Mouse (Mus musculus): ENCODE results near the gene Vmn2r25. TPM values are rescaled to one million over a fixed set of nuclear protein-coding genes. Genes with fewer than 3 reads are reported as not detected.
"Not testable (repeated sequence)": the region's sequence is repeated elsewhere in the genome, so short reads cannot be mapped to it uniquely, and the experiment has no call there.

Gene Vmn2r25
- not detected in 2 replicates for polyA plus RNA-seq (2014; fragmentation: Nextera tagmentation; extraction: Ambion mirVana)

- not testable (repeated sequence) for ATAC-seq (replicated peaks; ENCODE audit: low FRiP score); H3K4me2 ChIP-seq (ENCODE audit: low read depth, low read length, severe bottlenecking); H3K9me3 ChIP-seq (ENCODE audit: control insufficient read depth, low read length); H3K9ac ChIP-seq (ENCODE audit: low read length); H3K4me3 ChIP-seq (ENCODE audit: low read depth, low read length); DNase-seq (ENCODE audit: low spot score); H3K27ac ChIP-seq (ENCODE audit: low read depth, low read length); H3K4me1 ChIP-seq (replicated peaks; ENCODE audit: control insufficient read depth, insufficient read depth, low read length); H3K27me3 ChIP-seq (ENCODE audit: control insufficient read depth, insufficient read depth, low read length); H3K36me3 ChIP-seq (ENCODE audit: control insufficient read depth, insufficient read depth, low read length)
- 83% methylated on average over 2 of the region's 2 CpGs for WGBS
Measured at GRCm38 (mm10) chr6:123853363-123853762, at the start of gene Vmn2r25. Vmn2r25 (minus strand) TSS chr6:123853463.

- no peak overlapping the region for H3K9ac ChIP-seq (ENCODE audit: low read length)
- H3K9me3 ChIP-seq (ENCODE audit: control insufficient read depth, low read length): no peaks in the 10 kb centered on the region; the same call in 1 of the 2 replicates
- no peak overlapping the region for H3K4me2 ChIP-seq (ENCODE audit: low read depth, low read length, severe bottlenecking)
- 84% methylated on average over 8 of the region's 8 CpGs for WGBS
- H3K27me3 ChIP-seq (ENCODE audit: control insufficient read depth, insufficient read depth, low read length): no peaks in the 10 kb centered on the region
- H3K4me1 ChIP-seq (replicated peaks; ENCODE audit: control insufficient read depth, insufficient read depth, low read length): no peaks in the 10 kb centered on the region
- no peak overlapping the region for H3K27ac ChIP-seq (ENCODE audit: low read depth, low read length)
- DNase-seq (ENCODE audit: low spot score) (no peak), ATAC-seq (replicated peaks; ENCODE audit: low FRiP score) (no peak)
- H3K4me3 ChIP-seq (ENCODE audit: low read depth, low read length): no peak overlapping the region
- H3K36me3 ChIP-seq (ENCODE audit: control insufficient read depth, insufficient read depth, low read length): no peaks in the 10 kb centered on the region
Measured at GRCm38 (mm10) chr6:123819951-123820350, 33.3 kb downstream of the Vmn2r25 start.

DNA sequence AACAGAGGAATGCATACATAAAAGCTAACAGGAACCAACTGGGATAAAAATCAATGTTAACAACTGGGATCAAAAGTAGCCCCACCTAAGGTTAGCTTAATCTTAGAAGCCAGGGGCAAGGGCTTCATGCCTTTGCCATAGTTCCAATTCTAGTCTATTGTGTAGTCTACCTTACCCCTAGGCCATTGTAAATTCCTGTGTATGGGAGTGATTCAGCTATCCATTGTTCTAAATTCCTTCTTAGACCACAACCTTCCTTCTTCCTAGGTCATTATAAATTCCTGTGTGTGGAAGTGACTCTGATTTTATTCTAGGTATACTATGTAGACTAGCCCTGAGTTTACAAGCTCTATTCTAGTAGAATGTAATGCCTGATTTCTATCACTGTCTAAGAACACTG lies 43.0 kb downstream of the Vmn2r25 start:
- H3K4me1 ChIP-seq (replicated peaks; ENCODE audit: control insufficient read depth, insufficient read depth, low read length); DNase-seq (ENCODE audit: low spot score): not testable (repeated sequence)

GRCm38 (mm10) chr6:123793746-123794145 lies 59.5 kb downstream of the Vmn2r25 start:
- Histone ChIP-seq H3K4me2 (ENCODE audit: low read depth, low read length, severe bottlenecking) (no peak overlapping the region), H3K4me1 (replicated peaks; ENCODE audit: control insufficient read depth, insufficient read depth, low read length) (no peaks in the 10 kb centered on the region), H3K9ac (ENCODE audit: low read length) (no peak overlapping the region), H3K27ac (ENCODE audit: low read depth, low read length) (no peak overlapping the region), H3K36me3 (ENCODE audit: control insufficient read depth, insufficient read depth, low read length) (no peaks in the 10 kb centered on the region), H3K9me3 (ENCODE audit: control insufficient read depth, low read length) (no peaks in the 10 kb centered on the region), H3K27me3 (ENCODE audit: control insufficient read depth, insufficient read depth, low read length) (no peaks in the 10 kb centered on the region), H3K4me3 (ENCODE audit: low read depth, low read length) (no peak overlapping the region)
- no peak for ATAC-seq (replicated peaks; ENCODE audit: low FRiP score)
- DNase-seq (ENCODE audit: low spot score): no peak
- 37% methylated on average over 9 of the region's 9 CpGs for WGBS

More for the DNA sequence above, 43.0 kb downstream of the Vmn2r25 start:
- H3K4me2 ChIP-seq (ENCODE audit: low read depth, low read length, severe bottlenecking); H3K9ac ChIP-seq (ENCODE audit: low read length); H3K27ac ChIP-seq (ENCODE audit: low read depth, low read length); H3K27me3 ChIP-seq (ENCODE audit: control insufficient read depth, insufficient read depth, low read length); H3K9me3 ChIP-seq (ENCODE audit: control insufficient read depth, low read length); H3K4me3 ChIP-seq (ENCODE audit: low read depth, low read length); H3K36me3 ChIP-seq (ENCODE audit: control insufficient read depth, insufficient read depth, low read length); ATAC-seq (replicated peaks; ENCODE audit: low FRiP score): not testable (repeated sequence)

DNA sequence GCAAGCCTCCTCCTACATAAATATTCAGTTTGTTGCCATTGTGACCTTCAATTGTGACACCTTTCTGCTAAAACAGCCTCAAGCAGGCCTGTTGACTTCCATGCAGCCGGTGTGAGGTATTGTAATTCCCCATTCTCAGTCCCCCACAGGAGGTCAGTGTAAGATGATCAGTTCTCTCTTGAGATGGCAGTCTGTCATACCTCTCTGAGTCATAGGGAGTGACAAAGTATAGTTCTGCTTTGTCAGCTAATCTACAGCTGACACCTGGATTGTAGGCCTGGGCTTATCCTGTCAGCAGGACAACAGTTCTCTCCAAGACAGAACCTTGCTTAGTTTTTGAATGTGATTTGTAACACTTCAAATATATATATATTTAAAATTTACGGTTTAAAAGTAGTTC lies 68.4 kb downstream of the Vmn2r25 start:
- Histone ChIP-seq H3K36me3 (ENCODE audit: control insufficient read depth, insufficient read depth, low read length) (no peaks in the 10 kb centered on the region), H3K9ac (ENCODE audit: low read length) (no peak overlapping the region), H3K4me3 (ENCODE audit: low read depth, low read length) (no peak overlapping the region), H3K27ac (ENCODE audit: low read depth, low read length) (no peak overlapping the region), H3K27me3 (ENCODE audit: control insufficient read depth, insufficient read depth, low read length) (no peaks in the 10 kb centered on the region), H3K4me1 (replicated peaks; ENCODE audit: control insufficient read depth, insufficient read depth, low read length) (no peaks in the 10 kb centered on the region), H3K4me2 (ENCODE audit: low read depth, low read length, severe bottlenecking) (no peak overlapping the region), H3K9me3 (ENCODE audit: control insufficient read depth, low read length) (no peaks in the 10 kb centered on the region)
- ATAC-seq (replicated peaks; ENCODE audit: low FRiP score) (no peak), DNase-seq (ENCODE audit: low spot score) (no peak)
- WGBS: 68% methylated on average over 2 of the region's 2 CpGs

DNA sequence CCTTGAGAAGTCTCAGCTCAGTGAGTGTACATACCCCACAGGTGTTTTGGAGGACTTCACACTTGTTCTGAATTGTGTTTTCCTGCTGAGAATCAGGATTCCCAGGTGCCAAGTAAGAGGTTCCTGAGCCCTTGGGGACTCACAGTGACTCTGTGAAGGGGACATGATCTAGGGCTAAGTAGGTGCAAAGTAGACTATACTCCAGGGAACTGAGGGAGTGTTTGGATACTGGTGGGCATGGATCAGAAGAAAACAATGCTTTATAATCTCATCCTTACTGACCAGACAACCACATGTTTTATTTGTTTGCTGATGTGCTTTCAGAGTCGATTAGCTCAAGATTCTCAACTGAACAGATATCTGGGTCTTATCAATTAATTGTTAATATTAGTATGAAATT lies 74.7 kb downstream of the Vmn2r25 start, which contains the start of gene Vmn2r24:
Gene Vmn2r24 (plus strand): TSS at position 301 of the 400 bp plus-strand sequence.
- no peaks in the 10 kb centered on the region for H3K9me3 ChIP-seq (ENCODE audit: control insufficient read depth, low read length)
- 84% methylated on average over 1 of the region's 1 CpGs for WGBS
- no peak for ATAC-seq (replicated peaks; ENCODE audit: low FRiP score)

More for the DNA sequence above, 74.7 kb downstream of the Vmn2r25 start, which contains the start of gene Vmn2r24:
- no peak within 1 kb of the TSS for H3K4me2 ChIP-seq (ENCODE audit: low read depth, low read length, severe bottlenecking)
- H3K27ac ChIP-seq (ENCODE audit: low read depth, low read length): no peak within 1 kb of the TSS
- H3K27me3 ChIP-seq (ENCODE audit: control insufficient read depth, insufficient read depth, low read length): no peaks in the 10 kb centered on the region
- no peaks in the 10 kb centered on the region for H3K4me1 ChIP-seq (replicated peaks; ENCODE audit: control insufficient read depth, insufficient read depth, low read length)
- H3K36me3 ChIP-seq (ENCODE audit: control insufficient read depth, insufficient read depth, low read length): no peaks in the 10 kb centered on the region
- H3K4me3 ChIP-seq (ENCODE audit: low read depth, low read length): no peak within 1 kb of the TSS
- H3K9ac ChIP-seq (ENCODE audit: low read length): no peak within 1 kb of the TSS
- DNase-seq (ENCODE audit: low spot score): no peak

Other genes with a start within 250 kb of the Vmn2r25 start
- gene Vmn2r22, start 202.7 kb downstream of the Vmn2r25 start, polyA plus RNA-seq (2014; fragmentation: Nextera tagmentation; extraction: Ambion mirVana): not detected in 2 replicates
- not detected in 2 replicates for gene Vmn2r23, start 150.8 kb downstream of the Vmn2r25 start, polyA plus RNA-seq (2014; fragmentation: Nextera tagmentation; extraction: Ambion mirVana)
- not detected in 2 replicates for gene Vmn2r24, start 74.6 kb downstream of the Vmn2r25 start, polyA plus RNA-seq (2014; fragmentation: Nextera tagmentation; extraction: Ambion mirVana)
- gene Vmn2r26, start 171.1 kb upstream of the Vmn2r25 start, polyA plus RNA-seq (2014; fragmentation: Nextera tagmentation; extraction: Ambion mirVana): not detected in 2 replicates

All from forebrain, embryonic 11.5 days (tissue).